Mouse (Mus musculus): ENCODE results near the gene Cyb5b. TPM values are rescaled to one million over a fixed set of nuclear protein-coding genes. Genes with fewer than 3 reads are reported as not detected.

Gene Cyb5b
- polyA plus RNA-seq, 1 experiment from 2014 or later, result 116 TPM

DNA sequence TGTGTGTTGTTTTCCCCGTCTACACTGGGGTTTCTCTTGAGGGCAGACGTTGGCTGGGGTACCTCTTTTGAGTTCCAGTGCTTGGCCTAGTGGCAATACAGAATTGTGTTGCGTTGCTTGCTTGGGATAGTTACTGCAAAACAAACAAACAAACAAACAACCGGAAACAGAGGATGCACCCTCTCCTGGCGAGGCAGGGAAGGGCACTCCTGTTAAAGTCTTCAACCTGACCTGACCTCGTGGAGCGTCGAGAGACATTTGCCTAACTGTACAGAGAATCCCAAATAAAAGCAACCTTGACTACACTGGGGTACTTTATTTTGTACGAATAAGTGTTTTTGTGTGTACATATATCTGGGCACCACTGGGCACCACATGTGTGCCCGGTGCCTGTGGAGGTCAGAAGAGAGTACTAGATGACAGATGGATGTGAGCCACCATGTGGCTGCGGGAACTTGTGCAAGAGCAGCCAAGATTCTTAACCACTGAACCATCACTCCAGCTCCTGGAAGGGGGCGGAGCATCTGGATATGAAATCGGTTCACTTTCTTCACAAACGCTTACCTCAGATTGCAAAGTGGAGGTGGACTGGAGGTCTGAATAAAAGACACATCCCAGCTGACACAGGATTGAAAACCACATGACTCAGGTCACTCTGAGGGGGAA, 44.5 kb downstream of the Cyb5b start:
- H3K4me2 ChIP-seq (ENCODE audit: low read length), result no peak overlapping the region
- peaks cover 9% of the 10 kb centered on the region; the same call in 1 of the 2 replicates for H3K4me1 ChIP-seq (replicated peaks; ENCODE audit: insufficient read depth, low read length)
- no peak for ATAC-seq (replicated peaks; ENCODE audit: low FRiP score, low read depth)
- no peak overlapping the region for H3K9ac ChIP-seq (ENCODE audit: low read depth, low read length)
- no peaks in the 10 kb centered on the region for H3K36me3 ChIP-seq (ENCODE audit: insufficient read depth, low read length)
- no peak overlapping the region for H3K27ac ChIP-seq
- 89% methylated on average over 14 of the region's 14 CpGs for WGBS
- no peak for TF ChIP-seq CTCF (IDR thresholded peaks at IDR 0.05; ENCODE audit: low read depth)
- DNase-seq (ENCODE audit: low spot score), result no peak
- H3K9me3 ChIP-seq (replicated peaks; ENCODE audit: low read length), result no peaks in the 10 kb centered on the region
- H3K4me3 ChIP-seq (replicated peaks; ENCODE audit: low read depth, low read length), result no peak overlapping the region
- no peaks in the 10 kb centered on the region for H3K27me3 ChIP-seq (ENCODE audit: insufficient read depth, low read length)

DNA sequence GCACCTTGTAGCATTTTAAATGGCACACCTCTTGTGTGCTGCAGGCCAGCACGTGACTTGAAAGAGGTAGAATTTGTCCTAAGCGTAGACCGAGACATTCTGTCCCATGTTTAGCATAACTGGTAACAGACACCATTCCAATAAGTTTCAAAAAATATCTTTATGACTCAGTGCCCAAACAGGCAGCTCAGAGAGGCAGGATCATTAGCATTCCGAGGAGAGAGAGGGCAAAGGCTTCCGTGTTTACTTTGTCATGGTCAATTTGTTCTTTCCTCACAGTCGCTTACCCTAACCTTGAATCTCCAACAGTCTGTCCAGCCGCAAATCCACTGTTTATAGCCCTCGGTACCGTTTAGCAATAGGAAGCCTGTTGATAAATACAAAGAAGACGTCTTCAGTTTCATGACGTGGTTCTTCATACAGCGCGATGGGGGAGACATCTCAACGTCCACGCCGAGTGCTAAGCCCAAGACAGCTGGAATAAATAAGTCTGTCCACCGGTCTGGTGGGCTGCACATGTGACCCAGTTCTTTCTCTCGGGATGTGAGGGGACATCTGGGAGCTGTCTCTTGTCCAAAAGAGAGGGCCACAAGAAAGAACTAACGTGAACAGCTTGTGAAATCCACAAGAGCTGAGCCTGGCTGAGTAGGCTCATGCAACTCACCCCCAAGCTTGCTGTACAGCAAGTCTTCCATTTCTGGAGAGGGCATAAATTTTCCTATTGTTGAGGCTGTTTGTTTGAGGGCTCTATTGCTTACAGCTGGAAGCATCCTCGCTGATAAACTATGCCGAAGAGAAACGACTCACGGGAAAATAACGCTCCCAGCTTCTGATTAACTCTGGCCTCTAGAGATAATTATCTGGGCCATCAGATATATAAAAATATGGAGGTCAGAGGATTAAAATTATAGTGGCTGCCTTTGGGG, 47.7 kb downstream of the Cyb5b start:
- Histone ChIP-seq H3K4me1 (replicated peaks; ENCODE audit: insufficient read depth, low read length) (peaks cover 9% of the 10 kb centered on the region; the same call in 1 of the 2 replicates), H3K9ac (ENCODE audit: low read depth, low read length) (peak overlapping the region; percentile 27; the same call in 1 of the 2 replicates), H3K27ac (peak overlapping the region; percentile 85), H3K9me3 (replicated peaks; ENCODE audit: low read length) (no peaks in the 10 kb centered on the region), H3K27me3 (ENCODE audit: insufficient read depth, low read length) (no peaks in the 10 kb centered on the region), H3K36me3 (ENCODE audit: insufficient read depth, low read length) (no peaks in the 10 kb centered on the region), H3K4me3 (replicated peaks; ENCODE audit: low read depth, low read length) (peak overlapping the region; percentile 15; the same call in 1 of the 2 replicates), H3K4me2 (ENCODE audit: low read length) (peak overlapping the region; percentile 51)
- WGBS, result 17% methylated on average over 24 of the region's 24 CpGs
- no peak for TF ChIP-seq CTCF (IDR thresholded peaks at IDR 0.05; ENCODE audit: low read depth)
- ATAC-seq (replicated peaks; ENCODE audit: low FRiP score, low read depth) (peak; percentile 49), DNase-seq (ENCODE audit: low spot score) (peak; percentile 80)

DNA sequence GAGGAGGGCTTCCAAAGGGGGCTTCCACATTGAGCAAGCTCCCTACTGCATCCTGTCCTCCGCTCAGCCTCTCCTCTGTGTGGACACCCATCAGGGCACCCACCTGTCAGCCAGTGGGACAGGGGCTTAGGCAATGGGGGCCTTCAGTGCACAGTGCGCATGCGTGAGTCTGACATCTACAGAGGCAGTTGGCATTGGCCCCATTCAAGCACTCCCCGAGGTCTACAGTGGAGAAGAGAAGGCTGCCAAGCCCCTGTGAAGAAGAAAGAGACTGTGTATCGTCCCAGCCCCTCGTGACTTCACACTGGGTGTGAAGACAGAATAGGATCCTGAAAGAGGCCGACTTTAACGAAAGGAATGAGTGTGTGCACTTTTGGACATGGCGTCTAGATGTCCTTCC, 54.7 kb downstream of the Cyb5b start:
- no peak for TF ChIP-seq CTCF (IDR thresholded peaks at IDR 0.05; ENCODE audit: low read depth)
- WGBS, result 91% methylated on average over 9 of the region's 9 CpGs
- H3K4me3 ChIP-seq (replicated peaks; ENCODE audit: low read depth, low read length), result no peak overlapping the region
- DNase-seq (ENCODE audit: low spot score) (no peak), ATAC-seq (replicated peaks; ENCODE audit: low FRiP score, low read depth) (0 out of 2 replicates have a peak, but pooled peaks have one; percentile 18)
- H3K9ac ChIP-seq (ENCODE audit: low read depth, low read length), result no peak overlapping the region
- no peaks in the 10 kb centered on the region for H3K27me3 ChIP-seq (ENCODE audit: insufficient read depth, low read length)
- H3K9me3 ChIP-seq (replicated peaks; ENCODE audit: low read length), result no peaks in the 10 kb centered on the region
- H3K4me1 ChIP-seq (replicated peaks; ENCODE audit: insufficient read depth, low read length), result peaks cover 4% of the 10 kb centered on the region; the same call in 1 of the 2 replicates
- no peaks in the 10 kb centered on the region for H3K36me3 ChIP-seq (ENCODE audit: insufficient read depth, low read length)
- no peak overlapping the region for H3K27ac ChIP-seq
- H3K4me2 ChIP-seq (ENCODE audit: low read length), result no peak overlapping the region

DNA sequence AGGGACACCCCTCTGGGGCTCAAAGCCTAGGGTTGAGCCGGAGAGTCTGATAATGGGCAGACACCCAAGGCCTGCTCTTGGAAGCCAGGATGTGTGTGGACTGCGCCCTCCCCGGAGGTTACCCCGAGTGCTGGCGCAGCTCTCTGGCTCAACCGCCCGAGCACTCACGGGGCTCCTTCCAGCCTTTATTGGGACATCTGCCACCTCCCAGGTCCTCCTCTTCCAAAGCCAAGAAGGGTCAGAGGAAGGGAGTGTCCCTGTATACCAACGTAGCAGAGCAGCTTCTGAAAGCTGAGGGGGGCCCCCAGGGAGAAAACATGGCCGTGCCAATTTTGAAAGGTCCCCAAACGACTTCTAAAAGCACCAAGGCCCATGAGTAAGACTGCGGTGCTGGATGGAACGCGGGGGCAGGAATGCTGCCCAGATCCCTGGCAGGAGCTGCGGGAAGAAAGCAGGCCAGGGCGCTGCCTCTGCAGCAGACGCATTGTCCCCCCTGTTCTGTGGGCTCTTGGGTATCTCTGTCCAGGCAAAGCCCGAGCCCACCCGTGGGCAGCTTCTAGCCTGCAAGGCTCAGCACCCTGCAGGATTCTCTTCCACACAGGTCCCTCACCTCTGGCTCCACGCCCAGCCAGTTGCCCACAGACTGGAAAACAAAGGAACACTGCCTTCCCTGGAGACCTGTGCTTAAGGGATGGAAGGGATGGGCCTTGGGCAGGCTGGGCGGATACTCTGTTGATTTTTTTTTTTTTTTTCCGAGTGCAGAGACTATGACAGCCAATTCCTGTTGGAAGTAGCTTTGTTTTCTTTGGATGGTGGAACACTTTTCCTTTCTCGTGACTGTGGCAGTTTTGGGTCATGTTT, 55.5 kb downstream of the Cyb5b start:
- peak; percentile 50; the same call in 1 of the 2 replicates for ATAC-seq (replicated peaks; ENCODE audit: low FRiP score, low read depth)
- Histone ChIP-seq H3K4me2 (ENCODE audit: low read length) (no peak overlapping the region; the same call in 1 of the 2 replicates), H3K9ac (ENCODE audit: low read depth, low read length) (no peak overlapping the region)

GRCm38 (mm10) chr8:107206782-107207525, 56.5 kb downstream of the Cyb5b start:
- peaks cover 4% of the 10 kb centered on the region; the same call in 1 of the 2 replicates for H3K4me1 ChIP-seq (replicated peaks; ENCODE audit: insufficient read depth, low read length)
- no peak overlapping the region for H3K4me3 ChIP-seq (replicated peaks; ENCODE audit: low read depth, low read length)
- H3K27ac ChIP-seq, result peak overlapping the region; percentile 44; the same call in 1 of the 2 replicates
- ATAC-seq (replicated peaks; ENCODE audit: low FRiP score, low read depth) (no peak), DNase-seq (ENCODE audit: low spot score) (no peak)
- no peaks in the 10 kb centered on the region for H3K9me3 ChIP-seq (replicated peaks; ENCODE audit: low read length)
- H3K4me2 ChIP-seq (ENCODE audit: low read length), result no peak overlapping the region
- no peaks in the 10 kb centered on the region for H3K27me3 ChIP-seq (ENCODE audit: insufficient read depth, low read length)
- TF ChIP-seq CTCF (IDR thresholded peaks at IDR 0.05; ENCODE audit: low read depth), result no peak
- H3K36me3 ChIP-seq (ENCODE audit: insufficient read depth, low read length), result no peaks in the 10 kb centered on the region
- WGBS, result 82% methylated on average over 9 of the region's 9 CpGs
- H3K9ac ChIP-seq (ENCODE audit: low read depth, low read length), result no peak overlapping the region

More for the DNA sequence above, 55.5 kb downstream of the Cyb5b start:
- peak; percentile 81 for DNase-seq (ENCODE audit: low spot score)
- H3K27me3 ChIP-seq (ENCODE audit: insufficient read depth, low read length), result no peaks in the 10 kb centered on the region
- H3K27ac ChIP-seq, result peak overlapping the region; percentile 48
- no peak overlapping the region for H3K4me3 ChIP-seq (replicated peaks; ENCODE audit: low read depth, low read length)
- no peak for TF ChIP-seq CTCF (IDR thresholded peaks at IDR 0.05; ENCODE audit: low read depth)
- no peaks in the 10 kb centered on the region for H3K9me3 ChIP-seq (replicated peaks; ENCODE audit: low read length)
- 50% methylated on average over 23 of the region's 23 CpGs for WGBS
- peaks cover 4% of the 10 kb centered on the region; the same call in 1 of the 2 replicates for H3K4me1 ChIP-seq (replicated peaks; ENCODE audit: insufficient read depth, low read length)
- H3K36me3 ChIP-seq (ENCODE audit: insufficient read depth, low read length), result no peaks in the 10 kb centered on the region

All from kidney, postnatal 0 days (tissue).